Mouse (Mus musculus) MEL (cell line): ENCODE results near the gene Gucy1b1.
A peak's percentile ranks its signal among the peaks of the same experiment; 100 is the strongest.

ENCODE experiments used
- CTCF ChIP-seq, 3 experiments: IDR thresholded peaks in 2 of 3; conservative IDR thresholded peaks in 1 of 3; 2 replicates each; pipeline ENCODE4 v1.5.1; 2011 to 2012; ENCODE audit warnings: low read length in 3 of 3, low read depth in 2 of 3, mild to moderate bottlenecking in 2 of 3, improper control_type of control experiment in 1 of 3, inconsistent platforms in 1 of 3, mixed read lengths in 1 of 3, moderate library complexity in 1 of 3; ENCODE audit not compliant: control insufficient read depth in 1 of 3, insufficient read depth in 1 of 3, poor library complexity in 1 of 3, severe bottlenecking in 1 of 3
- MEF2A ChIP-seq: IDR thresholded peaks from 2 replicates; pipeline ENCODE4 v1.6.1; 2014; ENCODE audit warnings: low read depth, mild to moderate bottlenecking, inconsistent platforms, low read length, improper control_type of control experiment; ENCODE audit not compliant: poor library complexity, insufficient replicate concordance, severe bottlenecking; ENCODE audit errors: extremely low read depth
- NELFE ChIP-seq: IDR thresholded peaks from 2 replicates; pipeline ENCODE4 v1.6.1; 2011; ENCODE audit warnings: low read depth, low read length, improper control_type of control experiment
- ZKSCAN1 ChIP-seq: IDR thresholded peaks from 2 replicates; pipeline ENCODE4 v1.6.1; 2012; ENCODE audit warnings: low read depth, mild to moderate bottlenecking, inconsistent platforms, low read length, improper control_type of control experiment, moderate library complexity

- TF ChIP-seq NELFE: no peak
- TF ChIP-seq MEF2A: no peak
- peak; percentile 34 to 60 (median 56) for TF ChIP-seq CTCF (IDR thresholded peaks at IDR 0.05 in 2 of 3, conservative IDR thresholded peaks at IDR 0.05 in 1 of 3; ENCODE audit: control insufficient read depth in 1 of 3, insufficient read depth in 1 of 3, low read depth in 2 of 3, low read length in 3 of 3, poor library complexity in 1 of 3, severe bottlenecking in 1 of 3)
- TF ChIP-seq ZKSCAN1: no peak
Observed at GRCm38 (mm10) chr3:82029229-82029628, 45.3 kb downstream of the Gucy1b1 start.
